Mouse (Mus musculus) left cerebral cortex, adult 9 months (tissue): ENCODE data around the gene Madcam1.

Source experiments
- DNase-seq, 2 experiments: peaks; one replicate each; pipeline ENCODE4 v3.0.0; 2022; ENCODE audit warnings: low spot score in 2 of 2

The Madcam1 gene

GRCm38 (mm10) chr10:79708668-79709067 lies 44.3 kb downstream of the Madcam1 start:
- DNase-seq: no peak

GRCm38 (mm10) chr10:79709307-79709706 lies 44.9 kb downstream of the Madcam1 start:
- DNase-seq: no peak

- no peak for DNase-seq
Observed at GRCm38 (mm10) chr10:79712029-79712428, 47.7 kb downstream of the Madcam1 start.

GRCm38 (mm10) chr10:79712499-79713126 lies 48.3 kb downstream of the Madcam1 start:
- DNase-seq: peak in 1 of 2 experiments; percentile 80

- DNase-seq: no peak
Observed at GRCm38 (mm10) chr10:79713163-79713562, 48.8 kb downstream of the Madcam1 start.

GRCm38 (mm10) chr10:79714996-79715395 lies 50.6 kb downstream of the Madcam1 start:
- DNase-seq: no peak

GRCm38 (mm10) chr10:79716254-79716987 lies 52.1 kb downstream of the Madcam1 start, which contains the start of gene Hcn2:
Gene Hcn2 (plus strand): TSS chr10:79716634.
- no peak for DNase-seq

- no peak for DNase-seq
Observed at GRCm38 (mm10) chr10:79716988-79717355, 52.6 kb downstream of the Madcam1 start.

- no peak for DNase-seq
Observed at GRCm38 (mm10) chr10:79717640-79718357, 53.4 kb downstream of the Madcam1 start.
